Mouse (Mus musculus): Measurements from ENCODE around the gene Obscn.
A peak's percentile ranks its signal among the peaks of the same experiment; 100 is the strongest.

Obscn gene

GRCm38 (mm10) chr11:59141772-59142370, 5.7 kb upstream of the Obscn start:
- no peak for DNase-seq

GRCm38 (mm10) chr11:59138537-59139486, 2.6 kb upstream of the Obscn start:
- no peak for DNase-seq

GRCm38 (mm10) chr11:59136994-59137706, 948 bp upstream of the Obscn start:
- DNase-seq = no peak

GRCm38 (mm10) chr11:59135051-59135820, 966 bp downstream of the Obscn start:
- no peak for DNase-seq

GRCm38 (mm10) chr11:59134373-59134997, 1.7 kb downstream of the Obscn start:
- DNase-seq = no peak

- no peak for DNase-seq
Observed at GRCm38 (mm10) chr11:59132065-59132464, 4.1 kb downstream of the Obscn start.

GRCm38 (mm10) chr11:59131348-59131919, 4.8 kb downstream of the Obscn start:
- DNase-seq = no peak

GRCm38 (mm10) chr11:59130782-59131181, 5.4 kb downstream of the Obscn start:
- no peak for DNase-seq

- no peak for DNase-seq
Observed at GRCm38 (mm10) chr11:59105945-59106344, 30.3 kb downstream of the Obscn start.

- DNase-seq = peak in 1 of 2 experiments; percentile 5
Observed at GRCm38 (mm10) chr11:59102324-59102723, 33.9 kb downstream of the Obscn start.

- DNase-seq = peak; percentile 14 to 46
Observed at GRCm38 (mm10) chr11:59098339-59098738, 37.9 kb downstream of the Obscn start.

GRCm38 (mm10) chr11:59097770-59098169, 38.4 kb downstream of the Obscn start:
- DNase-seq = no peak

GRCm38 (mm10) chr11:59094213-59094612, 42.0 kb downstream of the Obscn start:
- no peak for DNase-seq

GRCm38 (mm10) chr11:59087581-59087980, 48.6 kb downstream of the Obscn start:
- DNase-seq = no peak

GRCm38 (mm10) chr11:59085200-59085599, 51.0 kb downstream of the Obscn start:
- no peak for DNase-seq

- no peak for DNase-seq
Observed at GRCm38 (mm10) chr11:59083125-59083524, 53.1 kb downstream of the Obscn start.

GRCm38 (mm10) chr11:59078311-59078710, 57.9 kb downstream of the Obscn start:
- peak; percentile 19 to 56 for DNase-seq

- DNase-seq = no peak
Observed at GRCm38 (mm10) chr11:59070321-59070720, 65.9 kb downstream of the Obscn start.

GRCm38 (mm10) chr11:59068922-59069321, 67.3 kb downstream of the Obscn start:
- DNase-seq = no peak

GRCm38 (mm10) chr11:59068433-59068832, 67.8 kb downstream of the Obscn start:
- DNase-seq = no peak

GRCm38 (mm10) chr11:59067921-59068320, 68.3 kb downstream of the Obscn start:
- no peak for DNase-seq

- DNase-seq = no peak
Observed at GRCm38 (mm10) chr11:59058025-59058424, 78.2 kb downstream of the Obscn start.
